Mouse (Mus musculus): ENCODE results near the gene Tcf20. TPM values are rescaled to one million over a fixed set of nuclear protein-coding genes. Genes with fewer than 3 reads are reported as not detected.
"Not testable (repeated sequence)": the region's sequence is repeated elsewhere in the genome, so short reads cannot be mapped to it uniquely, and the experiment has no call there.

The Tcf20 gene
- polyA plus RNA-seq, 1 experiment from 2014 or later, result 3.9 TPM

DNA sequence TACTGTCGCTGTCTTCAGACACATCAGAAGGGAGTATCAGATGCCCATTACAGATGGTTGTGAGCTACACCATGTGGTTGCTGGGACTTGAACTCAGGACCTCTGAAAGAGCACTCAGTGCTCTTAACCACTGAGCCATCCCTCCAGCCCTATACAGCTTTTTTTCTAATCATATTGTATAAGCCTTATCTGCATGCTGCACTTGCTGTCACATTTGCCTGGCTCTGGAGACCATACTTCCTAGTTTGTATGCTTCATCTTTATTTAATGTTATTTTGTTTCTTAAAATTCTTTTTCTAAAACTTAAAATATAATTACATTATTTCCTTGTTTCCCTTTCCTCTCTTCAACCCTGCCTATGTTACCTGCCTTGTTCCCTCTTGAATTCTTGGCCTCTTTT, 115.6 kb downstream of the Tcf20 start:
- Histone ChIP-seq H3K4me1 (replicated peaks; ENCODE audit: control insufficient read depth, insufficient read depth, low read length) (no peaks in the 10 kb centered on the region), H3K4me3 (ENCODE audit: low read depth, low read length) (no peak overlapping the region), H3K27ac (ENCODE audit: low read depth, low read length) (no peak overlapping the region), H3K36me3 (ENCODE audit: control insufficient read depth, insufficient read depth) (no peaks in the 10 kb centered on the region), H3K27me3 (replicated peaks; ENCODE audit: control insufficient read depth, insufficient read depth, low read length) (no peaks in the 10 kb centered on the region), H3K9me3 (ENCODE audit: control insufficient read depth) (no peaks in the 10 kb centered on the region), H3K9ac (ENCODE audit: low read depth, low read length) (no peak overlapping the region), H3K4me2 (replicated peaks; ENCODE audit: low read depth) (no peak overlapping the region)
- no peak for ATAC-seq
- no peak for TF ChIP-seq CTCF (IDR thresholded peaks at IDR 0.05; ENCODE audit: low read depth)
- 91% methylated on average over 1 of the region's 1 CpGs for WGBS

DNA sequence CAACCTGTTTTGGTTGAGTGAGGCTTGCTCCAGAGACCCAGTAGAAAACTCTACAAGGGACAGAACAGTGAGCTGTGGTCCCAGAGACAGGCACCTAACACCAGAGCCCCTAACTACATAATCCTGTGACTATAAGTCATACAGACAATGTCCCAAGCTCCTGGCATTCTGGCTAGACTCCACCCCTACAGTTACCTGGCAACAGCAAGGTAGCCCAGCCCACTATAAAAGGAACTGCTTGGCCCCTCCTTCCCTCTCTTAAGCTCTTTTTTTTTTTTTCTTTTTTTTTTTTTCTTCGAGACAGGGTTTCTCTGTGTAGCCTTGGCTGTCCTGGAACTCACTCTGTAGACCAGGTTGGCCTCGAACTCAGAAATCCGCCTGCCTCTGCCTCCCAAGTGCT, 121.4 kb downstream of the Tcf20 start:
- H3K4me2 ChIP-seq (replicated peaks; ENCODE audit: low read depth); H3K4me3 ChIP-seq (ENCODE audit: low read depth, low read length); H3K9ac ChIP-seq (ENCODE audit: low read depth, low read length); H3K4me1 ChIP-seq (replicated peaks; ENCODE audit: control insufficient read depth, insufficient read depth, low read length); ATAC-seq; H3K36me3 ChIP-seq (ENCODE audit: control insufficient read depth, insufficient read depth); H3K27ac ChIP-seq (ENCODE audit: low read depth, low read length); H3K27me3 ChIP-seq (replicated peaks; ENCODE audit: control insufficient read depth, insufficient read depth, low read length); H3K9me3 ChIP-seq (ENCODE audit: control insufficient read depth): not testable (repeated sequence)
- WGBS, result 98% methylated on average over 3 of the region's 3 CpGs

DNA sequence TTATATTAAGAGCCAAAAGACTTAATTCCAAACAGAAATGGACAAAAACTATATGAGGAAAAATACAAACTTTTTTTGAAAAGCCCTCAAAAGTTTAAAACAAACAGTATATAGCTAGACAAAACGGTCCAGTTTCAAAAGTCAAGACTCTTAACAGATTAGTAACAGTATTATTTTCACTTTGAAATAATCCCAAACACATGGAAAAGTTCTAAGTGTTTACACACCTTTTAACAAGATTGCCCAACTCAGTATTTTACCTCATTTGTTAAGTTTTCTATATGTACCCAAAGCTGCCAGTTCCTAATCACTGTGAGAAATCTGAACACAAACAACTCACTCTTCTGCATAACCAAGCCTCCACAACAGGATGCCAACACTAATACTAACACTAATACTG, 124.0 kb downstream of the Tcf20 start:
- no peak for TF ChIP-seq CTCF (IDR thresholded peaks at IDR 0.05; ENCODE audit: low read depth)
- no peak overlapping the region for H3K4me2 ChIP-seq (replicated peaks; ENCODE audit: low read depth)
- no peaks in the 10 kb centered on the region for H3K4me1 ChIP-seq (replicated peaks; ENCODE audit: control insufficient read depth, insufficient read depth, low read length)
- no peaks in the 10 kb centered on the region for H3K9me3 ChIP-seq (ENCODE audit: control insufficient read depth)
- WGBS, result 64% methylated on average over 1 of the region's 1 CpGs
- H3K4me3 ChIP-seq (ENCODE audit: low read depth, low read length), result no peak overlapping the region
- no peaks in the 10 kb centered on the region for H3K36me3 ChIP-seq (ENCODE audit: control insufficient read depth, insufficient read depth)
- no peak overlapping the region for H3K27ac ChIP-seq (ENCODE audit: low read depth, low read length)
- H3K27me3 ChIP-seq (replicated peaks; ENCODE audit: control insufficient read depth, insufficient read depth, low read length), result no peaks in the 10 kb centered on the region
- ATAC-seq, result no peak
- H3K9ac ChIP-seq (ENCODE audit: low read depth, low read length), result no peak overlapping the region

DNA sequence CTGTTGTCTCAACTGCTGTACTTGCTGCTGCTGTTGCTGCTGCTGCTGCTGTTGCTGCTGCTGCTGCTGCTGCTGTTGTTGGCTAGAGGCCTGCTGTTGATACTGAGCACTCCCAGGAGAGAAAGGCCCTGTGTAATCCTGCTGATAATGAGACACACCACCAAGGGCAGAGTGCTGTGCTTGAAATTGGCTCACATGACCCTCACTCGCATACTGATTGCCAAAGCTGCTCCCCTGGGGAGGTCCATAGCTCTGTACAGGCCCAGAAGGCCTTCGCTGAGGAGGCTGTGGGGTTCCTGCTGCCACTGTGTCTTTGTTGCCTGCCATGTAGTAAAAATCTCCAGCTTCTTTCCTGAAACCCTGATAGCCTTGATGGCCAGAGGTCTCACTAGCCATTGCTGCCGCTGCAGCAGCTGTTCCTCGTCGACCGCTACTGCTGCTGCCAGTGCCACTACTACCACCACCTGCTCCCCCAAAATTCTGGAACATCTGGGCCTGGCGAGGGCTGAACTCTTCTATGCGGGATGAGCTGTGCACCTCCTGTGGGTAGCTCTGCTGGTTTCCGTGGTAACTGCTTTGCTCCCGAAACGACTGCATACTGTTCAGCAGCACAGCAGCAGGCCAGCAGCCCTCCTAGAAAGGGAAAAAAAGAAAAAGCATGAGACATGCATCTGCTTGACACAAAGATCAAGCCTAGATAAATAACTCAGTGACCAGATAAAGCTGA, 130.9 kb downstream of the Tcf20 start:
- Histone ChIP-seq H3K4me3 (ENCODE audit: low read depth, low read length) (no peak overlapping the region), H3K27ac (ENCODE audit: low read depth, low read length) (no peak overlapping the region), H3K27me3 (replicated peaks; ENCODE audit: control insufficient read depth, insufficient read depth, low read length) (no peaks in the 10 kb centered on the region), H3K9ac (ENCODE audit: low read depth, low read length) (no peak overlapping the region), H3K4me1 (replicated peaks; ENCODE audit: control insufficient read depth, insufficient read depth, low read length) (no peaks in the 10 kb centered on the region), H3K9me3 (ENCODE audit: control insufficient read depth) (no peaks in the 10 kb centered on the region), H3K36me3 (ENCODE audit: control insufficient read depth, insufficient read depth) (peaks cover 49% of the 10 kb centered on the region), H3K4me2 (replicated peaks; ENCODE audit: low read depth) (no peak overlapping the region)
- WGBS, result 72% methylated on average over 11 of the region's 11 CpGs
- ATAC-seq, result no peak
- TF ChIP-seq CTCF (IDR thresholded peaks at IDR 0.05; ENCODE audit: low read depth), result no peak

DNA sequence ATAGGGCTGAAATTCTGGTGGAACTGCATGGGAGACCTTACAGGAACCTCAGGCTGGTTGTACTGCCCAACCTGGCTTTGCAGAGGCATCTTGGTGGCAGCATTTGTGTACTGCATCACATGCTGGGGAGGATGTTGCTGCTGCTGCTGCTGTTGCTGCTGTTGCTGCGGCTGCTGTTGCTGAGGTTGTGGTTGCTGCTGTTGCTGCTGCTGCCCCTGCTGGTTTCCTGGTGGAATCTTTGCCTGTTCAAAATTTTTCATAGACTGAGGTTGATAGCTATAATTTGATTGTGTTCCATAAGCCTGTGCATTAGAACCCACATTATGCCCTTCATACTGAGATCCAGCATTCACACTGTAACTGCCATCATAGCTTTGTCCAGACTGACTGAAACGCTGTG, 131.6 kb downstream of the Tcf20 start:
- Histone ChIP-seq H3K36me3 (ENCODE audit: control insufficient read depth, insufficient read depth) (peaks cover 50% of the 10 kb centered on the region), H3K4me2 (replicated peaks; ENCODE audit: low read depth) (no peak overlapping the region), H3K4me3 (ENCODE audit: low read depth, low read length) (no peak overlapping the region), H3K27ac (ENCODE audit: low read depth, low read length) (no peak overlapping the region), H3K27me3 (replicated peaks; ENCODE audit: control insufficient read depth, insufficient read depth, low read length) (no peaks in the 10 kb centered on the region), H3K4me1 (replicated peaks; ENCODE audit: control insufficient read depth, insufficient read depth, low read length) (no peaks in the 10 kb centered on the region), H3K9ac (ENCODE audit: low read depth, low read length) (no peak overlapping the region), H3K9me3 (ENCODE audit: control insufficient read depth) (no peaks in the 10 kb centered on the region)
- WGBS, result 85% methylated on average over 2 of the region's 2 CpGs
- ATAC-seq, result no peak
- 0 out of 2 replicates have a peak, but pooled peaks have one; percentile 14 for TF ChIP-seq CTCF (IDR thresholded peaks at IDR 0.05; ENCODE audit: low read depth)

DNA sequence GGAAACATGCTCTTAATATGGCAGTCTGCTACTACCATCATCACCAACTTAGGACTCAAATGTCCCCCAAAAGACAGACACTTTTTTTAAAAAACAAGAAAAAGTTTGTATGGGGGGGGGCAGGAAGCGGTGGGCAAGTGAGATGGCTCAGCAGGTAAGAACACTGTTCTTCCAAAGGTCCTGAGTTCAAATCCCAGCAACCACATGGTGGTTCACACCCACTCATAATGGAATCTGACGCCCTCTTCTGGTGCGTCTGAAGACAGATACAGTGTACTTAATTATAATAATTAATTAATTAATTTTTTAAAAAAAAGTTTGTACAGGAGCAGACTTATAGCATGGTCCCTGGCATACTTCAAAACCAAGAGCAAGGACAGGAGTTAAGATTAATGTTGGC, 148.5 kb downstream of the Tcf20 start:
- Histone ChIP-seq H3K4me2 (replicated peaks; ENCODE audit: low read depth) (no peak overlapping the region), H3K9ac (ENCODE audit: low read depth, low read length) (no peak overlapping the region), H3K9me3 (ENCODE audit: control insufficient read depth) (no peaks in the 10 kb centered on the region), H3K27ac (ENCODE audit: low read depth, low read length) (no peak overlapping the region), H3K36me3 (ENCODE audit: control insufficient read depth, insufficient read depth) (peaks cover 3% of the 10 kb centered on the region; the same call in 1 of the 2 replicates), H3K27me3 (replicated peaks; ENCODE audit: control insufficient read depth, insufficient read depth, low read length) (no peaks in the 10 kb centered on the region), H3K4me1 (replicated peaks; ENCODE audit: control insufficient read depth, insufficient read depth, low read length) (no peaks in the 10 kb centered on the region), H3K4me3 (ENCODE audit: low read depth, low read length) (no peak overlapping the region)
- no peak for TF ChIP-seq CTCF (IDR thresholded peaks at IDR 0.05; ENCODE audit: low read depth)
- no peak for ATAC-seq
- 92% methylated on average over 3 of the region's 3 CpGs for WGBS
